Mouse (Mus musculus) inflammation-experienced regulatory T-cells, adult 6 months (primary cell): Measurements from ENCODE around the gene Mapk1ip1. TPM values are rescaled to one million over a fixed set of nuclear protein-coding genes. Genes with fewer than 3 reads are reported as not detected.

Source experiments
- ATAC-seq: one replicate; pipeline ENCODE4 v1.8.0; 2017
- polyA plus RNA-seq, 3 experiments: library from polyadenylated mRNA; unstranded; fragments of 100-300 nt; shearing (Covaris generic); gene quantifications; one replicate each; pipeline ENCODE4 v1.2.1; 2017

The Mapk1ip1 gene
- 10 to 100 TPM in 2 of 3 experiments, 1 to 10 TPM in 1; 7.0 to 29.2 (median 24.1) TPM for polyA plus RNA-seq

DNA sequence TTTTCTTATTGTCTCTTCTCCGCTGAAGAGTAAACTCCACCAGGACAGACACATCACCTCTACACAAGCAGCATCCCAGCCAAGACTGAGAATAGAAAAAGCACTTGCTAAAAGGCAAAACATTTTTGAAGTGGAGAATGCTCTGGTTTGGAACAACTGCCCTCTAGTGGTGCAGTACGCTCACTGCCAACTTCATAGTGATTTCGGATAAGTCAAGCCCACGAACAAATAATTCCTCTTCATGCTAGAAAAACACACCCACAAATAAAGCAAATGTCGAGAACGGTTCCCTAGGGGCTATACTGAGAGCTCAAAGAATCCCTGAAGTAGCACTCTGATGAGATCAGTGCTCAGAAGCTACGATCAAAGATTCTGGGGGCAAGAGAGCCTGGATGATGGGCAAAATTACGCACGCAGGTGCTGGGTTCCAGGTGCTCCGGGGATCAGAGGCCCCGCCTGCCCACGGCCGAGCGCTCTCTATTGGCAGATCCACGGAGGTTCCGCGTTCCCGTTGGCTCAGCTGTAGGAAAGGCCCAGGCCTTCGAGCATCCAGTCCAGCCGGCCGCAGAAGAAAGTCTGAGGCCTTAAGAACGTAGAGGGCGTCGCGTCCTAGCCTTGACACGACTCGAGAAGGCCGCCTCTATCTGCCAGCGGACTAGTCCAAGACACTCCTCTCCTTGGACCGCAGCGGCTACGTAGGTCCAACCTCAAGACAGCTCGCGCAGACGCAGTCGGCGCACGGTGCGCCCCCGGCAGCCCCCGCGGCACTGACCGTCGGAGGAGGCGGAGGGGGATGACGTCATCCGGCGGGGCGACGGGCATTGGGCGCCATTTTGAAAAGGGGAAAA, at the start of gene Mapk1ip1, which contains the start of gene Ppp2r2d:
Gene Mapk1ip1 (minus strand): TSS at position 730 of the 848 bp plus-strand sequence.
Gene Ppp2r2d (plus strand): TSS at position 536 of the 848 bp plus-strand sequence.
- ATAC-seq: peak; percentile 78

DNA sequence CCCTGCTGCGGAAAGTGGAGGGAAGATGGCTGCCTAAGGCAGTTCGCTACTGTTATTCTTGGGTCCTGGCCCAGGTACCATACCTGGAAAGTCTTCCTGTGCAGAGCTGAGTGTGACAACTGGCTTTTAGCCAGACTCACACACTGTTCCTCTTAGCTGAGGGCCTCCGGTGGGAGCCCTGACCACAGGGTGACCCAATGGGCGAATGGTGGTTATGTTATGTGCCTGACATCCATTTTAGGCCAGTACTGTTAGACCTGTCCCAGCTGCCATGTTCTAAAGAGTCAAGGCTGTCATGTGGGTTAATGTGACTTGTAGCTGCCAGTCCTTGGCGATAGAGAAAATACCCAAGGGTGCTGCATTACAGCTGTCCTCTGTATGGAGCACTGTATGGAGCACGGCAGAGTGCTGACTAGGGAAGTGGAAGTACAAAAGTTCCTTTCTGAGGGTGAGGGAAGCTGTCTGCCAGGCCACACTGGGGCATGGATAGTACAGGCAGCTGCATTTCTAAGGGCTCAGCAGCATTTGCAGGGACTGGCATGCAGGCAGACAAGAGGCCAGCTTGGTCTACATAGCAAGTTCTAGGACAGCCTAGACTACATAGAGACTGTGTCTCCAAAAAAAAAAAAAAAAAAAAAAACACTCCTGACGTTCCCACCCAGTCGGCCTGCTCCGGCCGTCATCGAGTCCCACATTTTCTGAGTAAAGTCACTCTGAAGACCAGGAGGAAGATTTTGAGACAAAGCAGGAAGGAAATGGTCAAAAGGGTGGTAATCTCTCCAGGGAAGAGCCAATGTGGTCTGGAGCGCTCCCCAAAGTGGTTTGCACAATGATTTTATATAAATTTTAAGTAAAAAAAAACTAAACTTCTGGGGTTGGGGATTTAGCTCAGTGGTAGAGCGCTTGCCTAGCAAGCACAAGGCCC, 39.6 kb upstream of the Mapk1ip1 start:
- no peak for ATAC-seq

DNA sequence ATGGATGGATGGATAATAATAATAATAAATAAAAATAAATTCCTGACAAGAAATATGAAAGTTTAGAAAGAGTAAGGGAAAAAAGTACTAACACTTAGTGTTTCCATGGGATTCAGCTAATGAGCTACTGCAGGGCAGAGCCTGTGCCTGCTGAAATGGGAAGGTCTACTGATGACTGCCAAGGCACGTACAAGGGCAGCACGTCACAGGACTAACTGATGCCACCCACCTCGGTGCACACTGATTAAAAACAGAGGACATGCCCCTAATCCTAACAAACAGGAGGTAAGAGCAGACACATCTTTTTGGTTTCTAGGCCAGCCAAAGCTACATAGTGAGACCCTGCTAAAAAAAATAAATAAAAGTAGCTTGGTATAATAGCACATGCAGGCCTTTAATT, 37.7 kb upstream of the Mapk1ip1 start:
- ATAC-seq: no peak

DNA sequence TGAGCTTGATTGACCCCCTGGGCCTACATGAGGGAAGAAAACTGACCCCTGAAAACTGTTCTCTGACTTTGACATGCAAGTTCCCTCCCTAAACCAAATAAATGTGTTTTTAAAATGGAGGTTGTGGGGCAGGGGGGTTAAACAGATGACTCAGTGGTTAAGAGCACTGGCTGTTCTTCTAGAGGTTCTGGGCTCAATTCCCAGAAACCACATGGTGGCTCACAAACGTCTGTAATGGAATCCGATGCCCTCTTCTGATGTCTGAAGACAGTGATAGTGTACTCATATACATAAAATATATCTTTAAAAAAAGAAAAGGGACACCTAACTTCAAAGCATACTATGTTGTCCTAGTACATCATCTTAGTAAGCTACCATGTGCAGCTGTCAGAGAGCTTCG, 29.0 kb upstream of the Mapk1ip1 start:
- no peak for ATAC-seq

DNA sequence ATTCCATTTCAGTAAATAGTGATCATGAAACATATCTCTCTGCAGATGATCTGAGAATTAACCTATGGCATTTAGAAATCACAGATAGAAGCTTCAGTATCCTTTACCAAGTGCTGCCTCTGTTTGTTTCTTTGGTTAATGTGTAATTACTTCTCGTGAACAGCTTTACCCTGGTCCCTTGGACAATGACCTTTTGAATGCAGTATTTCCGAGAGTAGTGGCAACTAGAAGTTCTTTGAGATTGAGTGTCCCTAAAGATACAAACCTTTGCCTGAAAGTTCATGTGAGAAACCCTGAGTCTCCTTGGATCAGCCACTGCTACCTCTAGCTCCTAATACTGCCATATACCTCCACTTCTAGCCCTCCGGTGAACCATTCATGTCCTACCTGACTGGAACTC, 26.9 kb upstream of the Mapk1ip1 start:
- ATAC-seq: no peak

DNA sequence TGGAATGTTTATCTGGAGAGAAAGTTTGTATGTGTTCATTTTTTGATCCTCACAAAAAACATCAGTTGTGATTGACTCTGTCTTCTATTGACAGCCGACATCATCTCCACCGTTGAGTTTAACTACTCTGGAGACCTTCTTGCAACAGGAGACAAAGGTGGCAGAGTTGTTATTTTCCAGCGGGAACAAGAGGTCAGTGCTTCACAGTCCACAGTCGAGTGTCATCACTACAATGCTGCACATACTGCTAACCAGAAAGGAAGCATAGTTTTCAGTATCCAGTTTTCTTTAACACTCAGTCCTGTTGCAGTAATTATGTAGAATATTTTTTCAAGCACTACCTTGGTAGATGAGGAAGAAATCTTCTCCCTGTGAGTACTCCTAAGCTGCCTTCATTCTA, 22.2 kb upstream of the Mapk1ip1 start:
- ATAC-seq: no peak

DNA sequence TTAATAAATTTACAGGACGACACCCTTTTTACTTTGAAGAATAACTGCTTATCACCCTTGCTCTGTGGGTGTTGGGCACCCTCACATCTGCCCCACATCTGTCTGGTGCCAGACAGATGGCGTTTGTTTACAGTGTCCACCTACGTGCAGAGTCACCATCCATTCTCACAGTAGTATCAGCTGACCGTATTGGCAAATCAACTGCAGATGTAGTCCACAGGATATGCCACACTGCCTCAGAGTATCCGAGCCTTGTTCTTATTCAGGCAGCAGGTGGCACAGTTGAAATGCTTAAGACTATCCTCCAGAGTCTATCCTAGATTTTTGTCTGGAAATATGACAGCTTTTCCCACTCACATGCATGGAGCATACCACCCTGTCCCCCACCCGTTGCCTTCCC, 21.2 kb upstream of the Mapk1ip1 start:
- no peak for ATAC-seq

DNA sequence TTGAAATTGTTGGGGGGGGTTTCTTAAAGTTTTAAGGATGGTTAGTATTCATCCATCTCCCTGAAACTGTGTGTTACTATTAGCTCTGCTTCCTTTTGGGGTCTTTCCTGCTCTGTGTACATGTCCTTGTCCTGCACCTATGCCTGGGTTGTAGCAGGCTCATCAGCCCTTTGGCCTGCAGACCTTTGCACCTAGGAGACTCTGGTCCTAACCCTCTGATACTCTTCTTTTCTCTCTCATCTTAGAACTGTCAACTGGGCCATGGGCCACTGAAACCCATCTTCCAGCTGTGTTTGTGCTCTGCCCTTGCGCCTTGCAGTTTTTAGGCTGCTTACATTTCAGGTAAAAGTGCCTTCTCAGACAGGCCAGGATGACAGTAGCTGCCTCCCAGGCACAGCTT, 18.7 kb upstream of the Mapk1ip1 start:
- ATAC-seq: no peak

DNA sequence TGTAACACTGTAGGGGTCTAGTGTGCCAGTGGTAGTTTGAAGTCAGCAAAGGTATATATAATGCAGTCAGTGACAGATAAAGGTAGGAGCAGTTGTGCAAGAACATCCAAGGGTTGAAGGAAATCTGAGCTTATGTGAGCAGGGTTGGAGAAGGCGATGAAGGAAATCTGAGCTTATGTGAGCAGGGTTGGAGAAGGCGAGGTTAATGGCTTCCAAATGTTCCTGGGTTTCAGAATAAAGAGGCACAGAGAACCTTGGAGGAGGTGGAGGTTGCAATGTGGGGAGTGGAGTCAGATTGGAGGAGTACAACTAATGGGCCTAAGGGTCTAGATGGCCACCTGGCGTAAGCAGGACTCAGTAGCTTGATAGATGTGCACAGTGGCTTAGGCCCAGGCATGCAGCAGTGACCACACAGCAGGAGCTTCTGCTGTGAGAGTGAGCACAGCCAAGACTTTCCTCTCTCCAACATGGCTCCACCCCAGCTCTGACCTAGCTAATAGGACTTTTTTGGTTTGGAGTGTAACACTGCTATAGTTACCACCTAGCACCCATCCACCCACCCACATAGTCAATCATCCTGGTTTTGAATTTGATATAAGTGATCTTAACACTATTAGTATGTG, 18.0 kb upstream of the Mapk1ip1 start:
- ATAC-seq: no peak

DNA sequence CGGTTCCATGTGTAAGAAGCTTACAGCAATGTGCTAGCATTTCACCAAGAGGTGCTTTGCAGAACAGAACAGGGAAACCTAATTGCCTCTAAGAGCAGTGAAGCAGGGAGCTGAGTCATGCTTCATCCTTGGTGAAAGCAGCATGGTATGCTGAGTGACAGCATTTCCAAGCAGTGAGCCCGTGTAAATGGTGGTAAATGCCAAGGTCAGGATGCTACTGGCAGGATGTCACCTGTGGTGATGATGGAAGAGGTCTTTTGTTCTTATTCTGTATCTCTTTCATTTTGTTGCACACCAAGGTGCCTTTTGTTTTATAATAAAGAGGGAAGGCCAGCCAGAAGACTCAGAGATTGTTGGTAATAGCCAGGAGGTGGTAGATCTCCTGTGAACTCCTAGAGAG, 10.6 kb upstream of the Mapk1ip1 start:
- no peak for ATAC-seq

DNA sequence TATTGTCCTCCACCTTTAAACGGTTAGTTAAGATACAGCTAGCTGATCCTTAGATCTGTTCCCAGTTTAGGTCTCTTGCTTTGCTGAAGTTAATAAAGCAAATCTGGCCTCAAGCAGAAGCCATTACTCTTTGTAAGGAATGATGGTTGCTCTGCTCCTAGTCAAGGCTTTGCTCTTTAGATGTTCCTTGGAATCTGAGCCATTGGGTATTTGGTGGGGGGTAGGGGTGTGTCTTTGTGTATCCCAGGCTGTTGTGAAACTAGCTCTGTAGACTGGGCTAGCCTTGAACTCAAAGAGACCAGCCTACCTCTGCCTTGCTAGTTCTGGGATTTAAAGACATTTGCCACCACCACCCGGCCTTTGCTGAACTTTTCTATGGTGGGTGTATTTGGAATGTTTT, 8.1 kb upstream of the Mapk1ip1 start:
- no peak for ATAC-seq

DNA sequence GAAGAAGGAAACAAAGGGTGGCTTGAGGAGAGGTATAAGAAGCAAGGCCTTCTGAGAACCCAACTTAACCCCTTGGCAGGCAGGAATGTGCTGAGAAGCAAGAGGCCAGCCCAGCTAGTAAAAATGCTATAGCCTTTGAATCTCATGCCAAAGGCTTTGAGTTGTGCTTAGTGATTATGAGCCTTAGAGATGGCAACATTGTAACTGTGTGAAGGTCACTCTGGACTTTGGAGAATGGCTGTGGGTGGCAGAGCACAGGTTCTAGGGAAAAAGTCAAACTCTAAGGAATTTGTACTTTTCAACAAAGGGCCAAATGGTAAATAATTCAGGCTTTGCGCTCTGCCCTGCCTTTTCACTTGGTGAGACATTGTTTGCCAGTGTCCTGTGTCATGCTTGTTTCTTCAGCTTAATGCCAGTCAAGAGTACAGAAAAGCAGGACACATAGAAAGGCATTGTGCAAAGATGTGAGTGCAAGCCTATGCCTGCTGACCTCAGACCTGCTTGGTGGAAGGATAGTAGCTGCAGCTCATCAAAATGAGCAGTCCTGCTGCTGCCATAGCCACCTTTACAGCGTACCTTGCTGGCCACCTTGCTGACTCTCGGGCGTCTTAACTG, 7.5 kb upstream of the Mapk1ip1 start:
- ATAC-seq: no peak

DNA sequence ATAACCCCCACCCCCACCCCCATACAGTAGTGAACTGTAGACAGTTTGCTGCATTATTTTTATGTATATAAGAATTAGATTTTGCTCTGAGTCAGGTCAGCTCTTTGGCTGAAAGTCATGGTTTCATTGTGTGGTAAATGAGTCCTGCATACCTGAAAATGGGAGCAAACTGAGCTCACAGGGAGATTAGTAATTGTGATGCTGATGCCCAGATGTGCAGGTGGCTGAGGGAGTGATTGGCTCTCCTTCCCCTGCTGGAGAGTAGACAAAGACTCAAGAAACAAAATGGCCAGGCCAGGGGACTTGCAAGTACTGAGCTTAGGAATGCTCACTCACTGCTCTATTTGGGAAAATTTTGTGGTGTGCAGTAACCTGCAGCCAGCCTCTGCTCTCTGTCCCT, 4.0 kb upstream of the Mapk1ip1 start:
- ATAC-seq: no peak

DNA sequence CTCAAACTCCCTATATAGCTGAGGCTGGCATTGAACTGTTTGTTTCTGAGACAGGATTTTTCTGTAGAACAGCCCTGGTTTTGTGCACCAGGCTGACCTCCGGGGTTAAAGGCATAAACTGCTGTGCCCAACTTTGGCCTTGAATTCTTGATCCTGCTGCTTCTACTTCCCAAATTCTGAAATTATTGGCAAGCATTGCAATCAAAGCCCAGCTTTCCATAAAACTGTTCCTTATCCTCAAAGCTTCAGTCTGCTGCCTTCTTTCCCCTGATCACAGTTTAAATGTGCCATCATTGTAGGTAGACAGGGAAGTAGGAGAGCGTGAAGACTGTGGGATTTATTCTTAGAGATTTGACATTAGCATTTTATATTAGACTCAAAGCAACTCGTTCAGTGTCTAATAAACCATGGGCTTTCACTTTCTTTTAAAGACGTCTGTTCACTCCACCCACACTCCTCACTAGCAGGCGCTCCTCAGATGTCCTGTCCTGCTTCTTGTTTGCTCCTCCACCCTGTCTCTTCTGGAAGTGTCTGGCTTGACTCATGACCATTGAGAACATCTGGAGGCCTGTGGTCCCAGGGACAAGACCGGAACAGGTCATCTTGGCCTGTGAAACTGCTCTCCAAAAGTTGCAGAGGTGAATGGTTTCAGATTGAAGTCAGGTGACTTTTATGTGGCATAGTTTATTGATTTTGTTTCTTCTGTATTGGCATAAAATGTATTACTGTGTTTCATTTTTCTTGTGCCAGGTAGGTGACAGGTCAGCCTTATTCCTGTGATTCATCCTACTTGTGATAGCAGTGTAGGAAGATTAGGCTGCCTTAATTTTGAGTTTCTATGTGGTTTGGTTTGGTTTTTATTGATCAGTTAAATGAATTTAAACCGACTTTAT, 2.2 kb upstream of the Mapk1ip1 start:
- no peak for ATAC-seq

DNA sequence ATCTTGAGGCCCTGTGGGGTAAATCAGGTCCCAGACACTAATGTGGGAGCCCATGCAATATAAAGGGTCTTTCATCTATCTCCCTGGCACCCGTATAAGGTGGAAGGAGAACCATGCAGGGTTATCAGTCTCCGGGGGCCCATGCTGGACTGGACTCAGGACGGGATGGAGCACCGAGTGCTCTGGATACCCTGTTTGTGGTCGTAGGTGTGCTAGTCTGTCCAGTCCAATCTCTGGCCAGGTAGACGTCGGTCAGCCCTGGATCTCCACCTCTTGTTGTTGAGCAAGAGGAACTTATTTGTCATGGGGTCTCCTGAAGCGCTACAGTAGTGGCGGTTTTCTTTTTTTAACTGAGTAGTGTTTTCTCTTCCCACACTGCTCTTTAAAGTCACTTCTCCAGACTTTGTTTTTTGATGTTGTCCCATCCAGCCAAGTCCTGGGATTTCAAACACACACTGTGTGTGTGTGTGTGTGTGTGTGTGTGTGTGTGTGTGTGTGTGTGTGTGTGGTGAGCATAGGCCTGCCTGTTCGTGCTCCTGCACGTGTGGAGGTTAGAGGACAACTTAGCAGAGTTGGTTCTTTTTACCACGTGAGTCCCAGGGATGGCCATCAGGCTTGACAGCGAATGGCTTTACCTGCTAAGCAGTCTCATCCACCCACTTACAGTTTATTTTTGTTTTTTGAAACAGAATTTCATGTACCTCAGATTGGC, 1.4 kb upstream of the Mapk1ip1 start:
- ATAC-seq: no peak

DNA sequence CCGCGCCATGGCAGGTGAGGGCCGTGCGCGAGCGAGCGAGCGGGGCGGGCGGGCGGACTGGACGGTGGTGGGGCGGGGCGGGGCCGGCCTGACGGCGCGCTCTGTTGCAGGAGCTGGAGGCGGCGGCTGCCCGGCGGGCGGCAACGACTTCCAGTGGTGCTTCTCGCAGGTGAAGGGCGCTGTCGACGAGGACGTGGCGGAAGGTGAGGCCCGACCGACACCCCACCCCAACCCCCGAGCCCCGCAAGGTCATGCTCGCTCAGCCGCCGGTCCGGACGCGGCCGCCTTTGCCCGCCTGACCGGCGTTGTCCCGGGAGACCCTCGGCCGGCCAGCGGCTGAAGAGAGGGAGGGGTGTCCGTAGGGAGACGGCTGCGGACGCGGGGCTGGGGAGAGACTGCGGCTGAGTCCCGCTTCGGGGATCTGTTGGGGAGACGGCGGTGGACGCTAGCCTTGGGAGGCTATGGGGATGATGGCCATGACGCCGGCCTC, 474 bp upstream of the Mapk1ip1 start:
- peak; percentile 6 for ATAC-seq

DNA sequence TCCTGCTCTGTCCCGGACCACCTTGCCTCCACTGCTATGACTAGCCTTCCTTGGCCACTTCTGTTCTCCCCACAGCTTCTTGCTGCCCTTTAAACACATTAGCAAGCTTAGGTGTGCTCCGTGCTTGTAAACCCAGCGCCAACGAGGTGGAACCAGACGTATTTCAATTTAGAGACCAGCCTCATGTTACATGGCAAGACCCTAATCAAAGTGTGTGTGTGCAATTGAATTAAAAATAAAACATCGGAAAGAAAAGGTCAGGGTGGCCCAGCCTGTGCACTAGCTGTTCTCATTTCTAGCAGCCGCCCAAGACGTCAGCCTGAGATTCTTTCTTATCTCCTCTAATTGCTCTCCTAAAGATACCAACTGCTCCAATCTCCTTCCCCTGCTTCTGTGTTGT, 962 bp downstream of the Mapk1ip1 start:
- no peak for ATAC-seq

DNA sequence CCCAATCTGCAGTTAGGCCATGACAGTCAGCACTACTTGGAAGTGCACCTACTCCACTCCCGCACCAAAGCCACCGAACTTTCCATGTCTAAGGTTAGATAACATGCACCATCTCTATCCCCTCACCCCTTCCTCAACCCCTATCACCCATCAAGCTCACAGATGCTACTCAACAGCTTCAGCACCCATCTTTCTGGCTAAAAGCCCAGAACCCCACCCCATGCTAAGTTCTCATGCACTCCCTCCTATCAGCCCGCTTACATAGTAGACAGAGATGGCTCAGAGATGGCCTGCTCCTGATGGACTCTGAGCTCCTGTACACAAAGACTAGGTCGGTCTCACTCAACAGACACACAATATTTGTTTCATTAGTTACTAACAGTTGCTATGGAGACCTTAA, 2.7 kb downstream of the Mapk1ip1 start:
- no peak for ATAC-seq

DNA sequence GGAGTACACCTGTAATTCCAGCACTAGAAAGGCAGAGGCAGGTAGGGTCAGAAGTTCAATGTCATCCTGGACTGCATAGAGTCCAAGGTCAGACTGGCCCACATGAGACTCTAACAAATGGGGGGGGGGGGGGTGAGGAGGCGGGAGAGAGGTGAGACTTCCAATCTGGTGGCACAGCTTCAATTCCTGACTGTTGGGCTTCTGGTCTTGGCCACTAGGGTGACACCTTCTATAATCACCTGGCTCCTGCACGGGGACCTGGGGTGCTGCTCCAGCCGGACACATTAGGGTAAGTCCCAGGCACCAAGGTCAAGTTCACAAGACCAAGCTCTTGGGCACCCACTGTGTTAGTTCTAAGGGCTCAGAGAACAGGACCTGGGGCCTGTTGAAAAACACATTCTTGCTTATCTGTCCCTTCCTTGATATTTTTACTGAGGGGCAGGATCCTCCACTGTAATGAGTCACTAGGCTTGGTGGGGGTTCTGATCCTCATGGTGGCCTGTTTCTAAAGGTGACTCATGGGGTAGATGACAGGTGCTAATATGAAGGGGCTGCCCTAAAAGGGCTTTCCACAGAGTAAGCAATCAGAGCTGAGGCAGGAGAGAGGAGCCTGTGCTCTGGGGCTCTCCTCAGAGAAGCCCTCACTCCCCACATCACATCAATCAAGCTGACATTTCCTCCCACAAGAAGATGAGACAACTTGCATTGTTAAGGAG, 4.5 kb downstream of the Mapk1ip1 start:
- ATAC-seq: no peak

DNA sequence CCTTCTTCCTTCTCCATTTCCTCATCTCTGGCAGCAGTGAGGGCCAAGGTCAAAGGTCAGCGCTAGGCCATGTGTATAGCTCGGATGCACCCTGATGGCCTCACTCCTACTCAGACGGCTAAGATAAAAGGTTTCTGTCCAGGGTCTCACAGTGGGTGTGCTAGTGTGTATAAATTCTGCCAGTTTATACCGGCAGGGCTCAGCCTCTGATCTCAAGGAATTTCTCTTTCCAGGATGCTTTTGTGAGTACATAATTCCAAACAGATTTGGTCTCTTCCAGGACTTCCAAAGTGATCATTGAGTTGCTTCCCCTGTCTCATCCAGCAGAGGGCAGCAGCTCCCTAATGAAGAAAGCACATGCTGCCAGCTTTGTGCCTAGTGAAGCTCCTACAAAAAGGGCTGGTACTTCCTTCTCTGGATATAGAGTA, 5.5 kb downstream of the Mapk1ip1 start:
- no peak for ATAC-seq
